Mouse (Mus musculus): Measurements from ENCODE around the gene Olfr862. TPM values are rescaled to one million over a fixed set of nuclear protein-coding genes. Genes with fewer than 3 reads are reported as not detected.

Gene Olfr862
- not detected for polyA plus RNA-seq (2014; fragmentation: Illumina TruSeq; extraction: RNeasy Lipid Tissue Mini Kit (QIAGEN cat#74804); ENCODE audit: low read depth, low replicate concordance)

GRCm38 (mm10) chr9:19887904-19888303 lies at the start of gene Olfr862:
Gene Olfr862, minus strand, starts transcription at chr9:19888004.

DNA sequence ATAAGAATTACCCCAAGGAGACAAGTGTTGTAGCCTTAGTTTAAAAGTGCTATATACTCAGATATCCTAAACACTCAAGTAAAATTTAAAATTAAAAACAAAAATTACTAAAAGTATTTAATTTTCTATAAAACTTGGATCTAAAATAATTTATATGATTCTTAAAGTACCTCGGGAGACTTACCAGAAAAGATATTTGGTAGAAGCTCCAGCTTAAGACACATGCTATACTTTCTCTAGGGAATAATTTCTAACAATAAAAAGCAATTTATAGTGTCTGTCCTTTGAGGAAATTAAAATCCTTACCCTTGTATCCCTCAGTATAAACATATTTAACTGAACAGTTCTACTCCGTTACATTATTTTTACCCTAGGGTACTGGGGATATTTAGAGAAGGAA lies 28.8 kb upstream of the Olfr862 start, which contains the start of gene Olfr77:
Gene Olfr77, plus strand, starts transcription at position 301 of the 400 bp plus-strand sequence.

GRCm38 (mm10) chr9:19849647-19850046 lies 38.2 kb downstream of the Olfr862 start, which contains the start of gene Olfr860:
Gene Olfr860, minus strand, starts transcription at chr9:19849747.

Other genes starting within 250 kb of the Olfr862 start
- gene Olfr857, start 178.6 kb downstream of the Olfr862 start, polyA plus RNA-seq (2014; fragmentation: Illumina TruSeq; extraction: RNeasy Lipid Tissue Mini Kit (QIAGEN cat#74804); ENCODE audit: low read depth, low replicate concordance) = not detected
- not detected for gene Olfr58, start 107.7 kb downstream of the Olfr862 start, polyA plus RNA-seq (2014; fragmentation: Illumina TruSeq; extraction: RNeasy Lipid Tissue Mini Kit (QIAGEN cat#74804); ENCODE audit: low read depth, low replicate concordance)
- not detected for gene Olfr859, start 83.1 kb downstream of the Olfr862 start, polyA plus RNA-seq (2014; fragmentation: Illumina TruSeq; extraction: RNeasy Lipid Tissue Mini Kit (QIAGEN cat#74804); ENCODE audit: low read depth, low replicate concordance)
- not detected for gene Olfr860, start 38.3 kb downstream of the Olfr862 start, polyA plus RNA-seq (2014; fragmentation: Illumina TruSeq; extraction: RNeasy Lipid Tissue Mini Kit (QIAGEN cat#74804); ENCODE audit: low read depth, low replicate concordance)
- not detected for gene Olfr77, start 28.9 kb upstream of the Olfr862 start, polyA plus RNA-seq (2014; fragmentation: Illumina TruSeq; extraction: RNeasy Lipid Tissue Mini Kit (QIAGEN cat#74804); ENCODE audit: low read depth, low replicate concordance)
- gene Olfr866, start 140.0 kb upstream of the Olfr862 start, polyA plus RNA-seq (2014; fragmentation: Illumina TruSeq; extraction: RNeasy Lipid Tissue Mini Kit (QIAGEN cat#74804); ENCODE audit: low read depth, low replicate concordance) = not detected
- gene Olfr867, start 169.6 kb upstream of the Olfr862 start, polyA plus RNA-seq (2014; fragmentation: Illumina TruSeq; extraction: RNeasy Lipid Tissue Mini Kit (QIAGEN cat#74804); ENCODE audit: low read depth, low replicate concordance) = not detected
- gene Olfr868, start 210.6 kb upstream of the Olfr862 start, polyA plus RNA-seq (2014; fragmentation: Illumina TruSeq; extraction: RNeasy Lipid Tissue Mini Kit (QIAGEN cat#74804); ENCODE audit: low read depth, low replicate concordance) = not detected
- not detected for gene Olfr869, start 241.0 kb upstream of the Olfr862 start, polyA plus RNA-seq (2014; fragmentation: Illumina TruSeq; extraction: RNeasy Lipid Tissue Mini Kit (QIAGEN cat#74804); ENCODE audit: low read depth, low replicate concordance)

Measured in liver, adult 10 weeks (tissue).